ENCODE assay signal across 8 mouse cellular contexts in genomic region chr10:97312509-97312908, GRCm38 (mm10).
A peak's percentile ranks its signal among the peaks of the same experiment; 100 is the strongest.
DNase-seq lines count a peak whose midpoint lies in the region; ATAC-seq lines count a peak whose summit lies in the region.

No protein-coding gene starts in this region.

- peak; percentile 45 for ATAC-seq in monocyte, adult 5-6 weeks (replicated peaks; ENCODE audit: insufficient number of reproducible peaks, low FRiP score, low TSS enrichment, poor library complexity, severe bottlenecking)

- peak; percentile 10 for DNase-seq in adrenal gland, postnatal 10 days
- DNase-seq in adrenal gland, adult 18-20 months (ENCODE audit: low spot score in 2 of 2) = no peak
- DNase-seq in spleen, adult 12 weeks (ENCODE audit: low spot score) = peak; percentile 2
- DNase-seq in spleen, postnatal 4 days (ENCODE audit: low spot score in 2 of 2) = no peak
- DNase-seq in large intestine, adult 2 months (ENCODE audit: low read depth, low spot score) = peak; percentile 55
- no peak for DNase-seq in Muller cell, postnatal 12 days (ENCODE audit: inconsistent ontology term)
- DNase-seq in frontal cortex, adult 2 months (ENCODE audit: extremely low spot score in 1 of 2, low spot score in 1 of 2) = no peak

- WGBS in large intestine, adult 2 months = 10% methylated on average over 12 of the region's 12 CpGs

Comparison
In these comparisons a context has a peak if more than half of its experiments do, and no peak if none do; other contexts are left out.
1. DNase-seq: peak in adrenal gland, postnatal 10 days (single experiment), spleen, adult 12 weeks (single experiment) and large intestine, adult 2 months (single experiment); none in adrenal gland, adult 18-20 months (0 of 2), spleen, postnatal 4 days (0 of 2), Muller cell, postnatal 12 days (single experiment) and frontal cortex, adult 2 months (0 of 2).